Mouse (Mus musculus): Measurements from ENCODE around the gene Frmd4a. TPM values are rescaled to one million over a fixed set of nuclear protein-coding genes. Genes with fewer than 3 reads are reported as not detected.

Gene Frmd4a
- 29.2 and 33.0 TPM in 2 replicates for polyA plus RNA-seq (2016; fragmentation: Nextera tagmentation; extraction: Ambion mirVana)

GRCm38 (mm10) chr2:4017528-4018288, at the start of gene Frmd4a:
Gene Frmd4a (plus strand): TSS chr2:4017717.
- Histone ChIP-seq H3K9me3 (no peaks in the 10 kb centered on the region), H3K27me3 (ENCODE audit: poor library complexity, severe bottlenecking) (peaks cover 8% of the 10 kb centered on the region; the same call in 1 of the 2 replicates), H3K4me3 (peak within 1 kb of the TSS; percentile 4; the same call in 1 of the 2 replicates), H3K36me3 (replicated peaks) (no peaks in the 10 kb centered on the region), H3K4me1 (peaks cover 20% of the 10 kb centered on the region), H3K27ac (peak within 1 kb of the TSS; percentile 67)
- no peak for DNase-seq (ENCODE audit: extremely low spot score, low spot score)
- 63% methylated on average over 8 of the region's 8 CpGs for WGBS

GRCm38 (mm10) chr2:3988876-3989275, 28.6 kb upstream of the Frmd4a start:
- Histone ChIP-seq H3K36me3 (replicated peaks) (no peaks in the 10 kb centered on the region), H3K27me3 (ENCODE audit: poor library complexity, severe bottlenecking) (no peaks in the 10 kb centered on the region), H3K9me3 (no peaks in the 10 kb centered on the region; the same call in 1 of the 2 replicates), H3K4me1 (no peaks in the 10 kb centered on the region), H3K27ac (no peak overlapping the region), H3K4me3 (no peak overlapping the region)
- WGBS = 83% methylated on average over 7 of the region's 7 CpGs
- no peak for DNase-seq (ENCODE audit: extremely low spot score, low spot score)

GRCm38 (mm10) chr2:3990431-3990830, 27.1 kb upstream of the Frmd4a start:
- H3K27ac ChIP-seq = no peak overlapping the region
- WGBS = 81% methylated on average over 1 of the region's 1 CpGs

GRCm38 (mm10) chr2:4018431-4018876, 937 bp downstream of the Frmd4a start:
- Histone ChIP-seq H3K4me1 (peaks cover 20% of the 10 kb centered on the region), H3K27ac (peak overlapping the region; percentile 67), H3K27me3 (ENCODE audit: poor library complexity, severe bottlenecking) (peaks cover 8% of the 10 kb centered on the region; the same call in 1 of the 2 replicates), H3K4me3 (peak overlapping the region; percentile 4; the same call in 1 of the 2 replicates), H3K36me3 (replicated peaks) (no peaks in the 10 kb centered on the region), H3K9me3 (no peaks in the 10 kb centered on the region)
- WGBS = 56% methylated on average over 11 of the region's 11 CpGs
- no peak for DNase-seq (ENCODE audit: extremely low spot score, low spot score)

More at GRCm38 (mm10) chr2:3990431-3990830, 27.1 kb upstream of the Frmd4a start:
- no peaks in the 10 kb centered on the region; the same call in 1 of the 2 replicates for H3K9me3 ChIP-seq
- H3K36me3 ChIP-seq (replicated peaks) = no peaks in the 10 kb centered on the region
- DNase-seq (ENCODE audit: extremely low spot score, low spot score) = no peak
- no peaks in the 10 kb centered on the region for H3K4me1 ChIP-seq
- no peak overlapping the region for H3K4me3 ChIP-seq
- H3K27me3 ChIP-seq (ENCODE audit: poor library complexity, severe bottlenecking) = no peaks in the 10 kb centered on the region

- WGBS = 77% methylated on average over 4 of the region's 4 CpGs
- H3K27me3 ChIP-seq (ENCODE audit: poor library complexity, severe bottlenecking) = peaks cover 8% of the 10 kb centered on the region; the same call in 1 of the 2 replicates
- no peak overlapping the region for H3K4me3 ChIP-seq
- no peaks in the 10 kb centered on the region for H3K36me3 ChIP-seq (replicated peaks)
- peaks cover 20% of the 10 kb centered on the region for H3K4me1 ChIP-seq
- DNase-seq (ENCODE audit: extremely low spot score, low spot score) = no peak
- no peak overlapping the region; the same call in 1 of the 2 replicates for H3K27ac ChIP-seq
- no peaks in the 10 kb centered on the region for H3K9me3 ChIP-seq
Observed at GRCm38 (mm10) chr2:4018909-4019308, 1.4 kb downstream of the Frmd4a start.

- Histone ChIP-seq H3K27ac (no peak overlapping the region), H3K27me3 (ENCODE audit: poor library complexity, severe bottlenecking) (no peaks in the 10 kb centered on the region), H3K9me3 (no peaks in the 10 kb centered on the region), H3K4me3 (no peak overlapping the region), H3K4me1 (no peaks in the 10 kb centered on the region), H3K36me3 (replicated peaks) (no peaks in the 10 kb centered on the region)
- no peak for DNase-seq (ENCODE audit: extremely low spot score, low spot score)
- 94% methylated on average over 7 of the region's 7 CpGs for WGBS
Observed at GRCm38 (mm10) chr2:4024927-4025326, 7.4 kb downstream of the Frmd4a start.

GRCm38 (mm10) chr2:4029031-4029747, 11.7 kb downstream of the Frmd4a start:
- no peaks in the 10 kb centered on the region for H3K36me3 ChIP-seq (replicated peaks)
- H3K27ac ChIP-seq = no peak overlapping the region
- WGBS = 80% methylated on average over 4 of the region's 4 CpGs
- peaks cover 2% of the 10 kb centered on the region; the same call in 1 of the 2 replicates for H3K9me3 ChIP-seq
- H3K27me3 ChIP-seq (ENCODE audit: poor library complexity, severe bottlenecking) = no peaks in the 10 kb centered on the region
- H3K4me1 ChIP-seq = no peaks in the 10 kb centered on the region
- DNase-seq (ENCODE audit: extremely low spot score, low spot score) = no peak
- H3K4me3 ChIP-seq = no peak overlapping the region

GRCm38 (mm10) chr2:4036153-4036589, 18.7 kb downstream of the Frmd4a start:
- 0 out of 2 replicates have a peak, but pooled peaks cover 3% of the 10 kb centered on the region for H3K4me1 ChIP-seq
- H3K36me3 ChIP-seq (replicated peaks) = no peaks in the 10 kb centered on the region
- no peak overlapping the region for H3K4me3 ChIP-seq
- H3K9me3 ChIP-seq = no peaks in the 10 kb centered on the region
- no peak for DNase-seq (ENCODE audit: extremely low spot score, low spot score)
- WGBS = 88% methylated on average over 4 of the region's 4 CpGs
- no peak overlapping the region for H3K27ac ChIP-seq
- no peaks in the 10 kb centered on the region for H3K27me3 ChIP-seq (ENCODE audit: poor library complexity, severe bottlenecking)

GRCm38 (mm10) chr2:4036651-4037117, 19.2 kb downstream of the Frmd4a start:
- peaks cover 9% of the 10 kb centered on the region for H3K4me1 ChIP-seq
- H3K27ac ChIP-seq = no peak overlapping the region
- no peaks in the 10 kb centered on the region for H3K27me3 ChIP-seq (ENCODE audit: poor library complexity, severe bottlenecking)
- DNase-seq (ENCODE audit: extremely low spot score, low spot score) = no peak
- H3K9me3 ChIP-seq = no peaks in the 10 kb centered on the region
- no peaks in the 10 kb centered on the region for H3K36me3 ChIP-seq (replicated peaks)
- no peak overlapping the region for H3K4me3 ChIP-seq
- WGBS = 90% methylated on average over 8 of the region's 8 CpGs

- H3K27ac ChIP-seq = peak overlapping the region; percentile 68
- 22% methylated on average over 3 of the region's 3 CpGs for WGBS
- no peaks in the 10 kb centered on the region for H3K36me3 ChIP-seq (replicated peaks)
Observed at GRCm38 (mm10) chr2:4042009-4042408, 24.5 kb downstream of the Frmd4a start.

GRCm38 (mm10) chr2:4055481-4055880, 38.0 kb downstream of the Frmd4a start:
- Histone ChIP-seq H3K27ac (no peak overlapping the region), H3K4me3 (no peak overlapping the region), H3K36me3 (replicated peaks) (no peaks in the 10 kb centered on the region), H3K9me3 (no peaks in the 10 kb centered on the region), H3K27me3 (ENCODE audit: poor library complexity, severe bottlenecking) (no peaks in the 10 kb centered on the region), H3K4me1 (peaks cover 2% of the 10 kb centered on the region; the same call in 1 of the 2 replicates)
- WGBS = 83% methylated on average over 2 of the region's 2 CpGs
- DNase-seq (ENCODE audit: extremely low spot score, low spot score) = no peak

More at GRCm38 (mm10) chr2:4042009-4042408, 24.5 kb downstream of the Frmd4a start:
- Histone ChIP-seq H3K27me3 (ENCODE audit: poor library complexity, severe bottlenecking) (no peaks in the 10 kb centered on the region), H3K9me3 (no peaks in the 10 kb centered on the region), H3K4me1 (peaks cover 24% of the 10 kb centered on the region), H3K4me3 (no peak overlapping the region)
- peak; percentile 35 for DNase-seq (ENCODE audit: extremely low spot score, low spot score)

GRCm38 (mm10) chr2:4060675-4061074, 43.2 kb downstream of the Frmd4a start:
- H3K9me3 ChIP-seq = no peaks in the 10 kb centered on the region
- 56% methylated on average over 2 of the region's 2 CpGs for WGBS
- DNase-seq (ENCODE audit: extremely low spot score, low spot score) = no peak
- H3K36me3 ChIP-seq (replicated peaks) = no peaks in the 10 kb centered on the region
- no peaks in the 10 kb centered on the region for H3K27me3 ChIP-seq (ENCODE audit: poor library complexity, severe bottlenecking)
- H3K27ac ChIP-seq = no peak overlapping the region
- H3K4me3 ChIP-seq = no peak overlapping the region
- H3K4me1 ChIP-seq = peaks cover 6% of the 10 kb centered on the region; the same call in 1 of the 2 replicates

Data from forebrain, embryonic 10.5 days (tissue).